Mouse (Mus musculus): ENCODE data around the gene Fsd2. TPM values are rescaled to one million over a fixed set of nuclear protein-coding genes. Genes with fewer than 3 reads are reported as not detected.

Fsd2 gene
- total and polyA plus RNA-seq, 3 experiments, result 0.26 to 1.6 (median 0.54) TPM

GRCm38 (mm10) chr7:81497171-81497570 is 69.6 kb downstream of the Fsd2 start:
- H3K4me2 ChIP-seq (ENCODE audit: insufficient read depth, low read depth, poor library complexity, severe bottlenecking), result no peak overlapping the region
- no peak overlapping the region for H3K4me3 ChIP-seq (replicated peaks in 1 of 3; ENCODE audit: low read depth in 2 of 3, low read length in 2 of 3, poor library complexity in 1 of 3)
- H3K9ac ChIP-seq (ENCODE audit: insufficient read depth, low read depth), result no peak overlapping the region
- dilution Hi-C loops (cut with MboI; ENCODE audit: extremely low pct_ligation_motif_present, extremely low pct_unique_long_range_greater_than_20kb, low sequenced_read_pairs) (no loop called here), in situ Hi-C loops (cut with MboI; ENCODE audit: low pct_ligation_motif_present, low pct_unique_long_range_greater_than_20kb, low sequenced_read_pairs) (no loop called here)
- TF ChIP-seq MXI1 (IDR thresholded peaks at IDR 0.05; ENCODE audit: low read depth, low read length), result no peak
- peak; percentile 50; the same call in 1 of the 2 replicates for TF ChIP-seq NRF1 (IDR thresholded peaks at IDR 0.05; ENCODE audit: low read depth, low read length)
- TF ChIP-seq SIN3A (IDR thresholded peaks at IDR 0.05; ENCODE audit: low read length), result no peak
- TF ChIP-seq USF2 (conservative IDR thresholded peaks at IDR 0.05; ENCODE audit: low read depth, low read length), result no peak
- H3K79me2 ChIP-seq (replicated peaks; ENCODE audit: control insufficient read depth, extremely low read depth, insufficient read depth, poor library complexity, severe bottlenecking), result no peaks in the 10 kb centered on the region
- peaks cover 48% of the 10 kb centered on the region for H3K27me3 ChIP-seq (replicated peaks)
- no peaks in the 10 kb centered on the region for H3K9me3 ChIP-seq (replicated peaks; ENCODE audit: low read length)
- no peaks in the 10 kb centered on the region for H3K36me3 ChIP-seq (replicated peaks in 1 of 2; ENCODE audit: control insufficient read depth in 1 of 2, insufficient read depth in 1 of 2, low read length in 1 of 2)
- DNase-seq (ENCODE audit: extremely low read depth), result no peak
- no peak overlapping the region for H3K27ac ChIP-seq (ENCODE audit: insufficient read depth, low read depth)
- H3K4me1 ChIP-seq (ENCODE audit: control insufficient read depth in 1 of 2, insufficient read depth in 2 of 2), result no peaks in the 10 kb centered on the region

- Histone ChIP-seq H3K4me3 (replicated peaks in 1 of 3; ENCODE audit: low read depth in 2 of 3, low read length in 2 of 3, poor library complexity in 1 of 3) (no peak within 1 kb of the TSS), H3K36me3 (replicated peaks in 1 of 2; ENCODE audit: control insufficient read depth in 1 of 2, insufficient read depth in 1 of 2, low read length in 1 of 2) (no peaks in the 10 kb centered on the region), H3K4me2 (ENCODE audit: insufficient read depth, low read depth, poor library complexity, severe bottlenecking) (peak within 1 kb of the TSS; percentile 74), H3K27me3 (replicated peaks) (peaks cover 55% of the 10 kb centered on the region), H3K9ac (ENCODE audit: insufficient read depth, low read depth) (no peak within 1 kb of the TSS), H3K4me1 (ENCODE audit: control insufficient read depth in 1 of 2, insufficient read depth in 2 of 2) (no peaks in the 10 kb centered on the region), H3K9me3 (replicated peaks; ENCODE audit: low read length) (no peaks in the 10 kb centered on the region), H3K27ac (ENCODE audit: insufficient read depth, low read depth) (no peak within 1 kb of the TSS), H3K79me2 (replicated peaks; ENCODE audit: control insufficient read depth, extremely low read depth, insufficient read depth, poor library complexity, severe bottlenecking) (no peaks in the 10 kb centered on the region)
- dilution Hi-C loops (cut with MboI; ENCODE audit: extremely low pct_ligation_motif_present, extremely low pct_unique_long_range_greater_than_20kb, low sequenced_read_pairs) (no loop called here), in situ Hi-C loops (cut with MboI; ENCODE audit: low pct_ligation_motif_present, low pct_unique_long_range_greater_than_20kb, low sequenced_read_pairs) (no loop called here)
- no peak for DNase-seq (ENCODE audit: extremely low read depth)
- TF ChIP-seq NELFE (IDR thresholded peaks at IDR 0.05; ENCODE audit: low read depth, low read length) (no peak), UBTF (IDR thresholded peaks at IDR 0.05; ENCODE audit: low read depth, low read length) (0 out of 2 replicates have a peak, but pooled peaks have one; percentile 47), MXI1 (IDR thresholded peaks at IDR 0.05; ENCODE audit: low read depth, low read length) (peak; percentile 49; the same call in 1 of the 2 replicates)
These were observed 73.3 kb downstream of the Fsd2 start, which contains the start of gene Ap3b2 for GRCm38 (mm10) chr7:81493331-81494021. Gene Ap3b2, minus strand, starts transcription at chr7:81493925.

- Histone ChIP-seq H3K9me3 (replicated peaks; ENCODE audit: low read length) (no peaks in the 10 kb centered on the region), H3K4me1 (ENCODE audit: control insufficient read depth in 1 of 2, insufficient read depth in 2 of 2) (no peaks in the 10 kb centered on the region), H3K4me2 (ENCODE audit: insufficient read depth, low read depth, poor library complexity, severe bottlenecking) (no peak overlapping the region), H3K27me3 (replicated peaks) (peaks cover 54% of the 10 kb centered on the region), H3K36me3 (replicated peaks in 1 of 2; ENCODE audit: control insufficient read depth in 1 of 2, insufficient read depth in 1 of 2, low read length in 1 of 2) (no peaks in the 10 kb centered on the region), H3K27ac (ENCODE audit: insufficient read depth, low read depth) (no peak overlapping the region), H3K4me3 (replicated peaks in 1 of 3; ENCODE audit: low read depth in 2 of 3, low read length in 2 of 3, poor library complexity in 1 of 3) (no peak overlapping the region), H3K79me2 (replicated peaks; ENCODE audit: control insufficient read depth, extremely low read depth, insufficient read depth, poor library complexity, severe bottlenecking) (no peaks in the 10 kb centered on the region), H3K9ac (ENCODE audit: insufficient read depth, low read depth) (no peak overlapping the region)
- in situ Hi-C loops (cut with MboI; ENCODE audit: low pct_ligation_motif_present, low pct_unique_long_range_greater_than_20kb, low sequenced_read_pairs), result no loop called here
- DNase-seq (ENCODE audit: extremely low read depth), result no peak
- dilution Hi-C loops (cut with MboI; ENCODE audit: extremely low pct_ligation_motif_present, extremely low pct_unique_long_range_greater_than_20kb, low sequenced_read_pairs), result no loop called here
- TF ChIP-seq CHD1 (IDR thresholded peaks at IDR 0.05; ENCODE audit: low read depth, low read length) (no peak), MAZ (IDR thresholded peaks at IDR 0.05; ENCODE audit: low read depth, low read length) (no peak), SIN3A (IDR thresholded peaks at IDR 0.05; ENCODE audit: low read length) (no peak), USF1 (IDR thresholded peaks at IDR 0.05; ENCODE audit: low read depth, low read length) (no peak), MEF2A (IDR thresholded peaks at IDR 0.05; ENCODE audit: borderline replicate concordance, low read depth, low read length) (no peak), PAX5 (IDR thresholded peaks at IDR 0.05; ENCODE audit: low read length) (no peak), E2F4 (IDR thresholded peaks at IDR 0.05; ENCODE audit: insufficient replicate concordance, low read depth, low read length) (no peak), GABPA (IDR thresholded peaks at IDR 0.05; ENCODE audit: insufficient replicate concordance, low read depth, low read length) (no peak), MAX (IDR thresholded peaks at IDR 0.05; ENCODE audit: low read length) (no peak), TBP (conservative IDR thresholded peaks at IDR 0.05; ENCODE audit: low read depth, low read length) (no peak), MYC (IDR thresholded peaks at IDR 0.05; ENCODE audit: low read depth, low read length) (no peak)
These were observed 74.1 kb downstream of the Fsd2 start for GRCm38 (mm10) chr7:81492628-81493027.

Measured in CH12.LX (cell line).